Mouse (Mus musculus): Measurements from ENCODE around the gene Rps6ka1. TPM values are rescaled to one million over a fixed set of nuclear protein-coding genes. Genes with fewer than 3 reads are reported as not detected.
"Not testable (repeated sequence)": the region's sequence is repeated elsewhere in the genome, so short reads cannot be mapped to it uniquely, and the experiment has no call there.

Gene Rps6ka1
- total RNA-seq, 4 experiments from 2014 or later: 4.0 to 6.5 (median 4.7) TPM

GRCm38 (mm10) chr4:133863795-133864379 is 23.7 kb downstream of the Rps6ka1 start:
- DNase-seq (ENCODE audit: low spot score): no peak

DNA sequence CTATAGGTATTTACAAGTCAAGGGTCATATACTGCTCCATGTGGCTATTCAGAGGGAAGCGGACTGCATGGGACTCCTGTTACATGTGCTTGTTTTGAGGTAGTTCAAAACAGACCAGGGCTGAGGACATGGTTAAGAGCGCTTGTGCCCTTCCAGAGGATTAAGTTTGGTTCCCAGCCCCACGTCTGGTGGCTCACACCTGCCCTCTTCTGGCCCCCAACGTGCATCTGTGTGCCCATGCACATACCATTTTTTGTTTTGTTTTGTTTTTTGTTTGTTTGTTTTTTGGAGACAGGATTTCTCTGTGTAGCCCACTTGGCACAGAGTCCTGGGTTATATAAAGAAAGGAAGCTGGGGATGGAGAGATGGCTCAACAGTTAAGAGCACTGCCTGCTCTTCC is 30.1 kb downstream of the Rps6ka1 start:
- no peak for DNase-seq (ENCODE audit: low spot score)

DNA sequence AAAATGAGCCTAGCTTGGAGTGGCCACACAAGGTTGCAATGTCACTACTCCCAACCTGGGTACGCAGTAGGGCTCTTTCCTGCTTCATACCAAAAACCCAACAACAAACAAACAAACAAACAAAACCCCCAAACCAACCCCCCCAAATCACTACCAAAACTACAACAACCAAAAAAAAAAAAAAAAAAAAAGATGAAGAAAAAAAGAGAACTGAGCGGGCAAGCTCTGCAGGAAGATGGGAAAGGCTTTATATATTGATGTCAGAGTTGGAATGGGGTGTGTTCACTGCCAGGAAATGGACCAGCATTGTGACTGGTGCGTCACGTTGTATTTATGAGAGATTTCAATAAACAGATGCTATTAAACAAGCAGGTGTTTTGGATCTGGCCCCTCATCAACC is 33.0 kb downstream of the Rps6ka1 start:
- DNase-seq (ENCODE audit: low spot score): no peak

GRCm38 (mm10) chr4:133853630-133854029 is 34.0 kb downstream of the Rps6ka1 start:
- DNase-seq (ENCODE audit: low spot score): no peak

GRCm38 (mm10) chr4:133846625-133847024 is 41.0 kb downstream of the Rps6ka1 start:
- DNase-seq (ENCODE audit: low spot score): no peak

GRCm38 (mm10) chr4:133845060-133845459 is 42.5 kb downstream of the Rps6ka1 start:
- DNase-seq (ENCODE audit: low spot score): no peak

- no peak for DNase-seq (ENCODE audit: low spot score)
These were observed 43.3 kb downstream of the Rps6ka1 start for GRCm38 (mm10) chr4:133844209-133844841.

- DNase-seq (ENCODE audit: low spot score): no peak
These were observed 44.4 kb downstream of the Rps6ka1 start for GRCm38 (mm10) chr4:133842992-133843737.

DNA sequence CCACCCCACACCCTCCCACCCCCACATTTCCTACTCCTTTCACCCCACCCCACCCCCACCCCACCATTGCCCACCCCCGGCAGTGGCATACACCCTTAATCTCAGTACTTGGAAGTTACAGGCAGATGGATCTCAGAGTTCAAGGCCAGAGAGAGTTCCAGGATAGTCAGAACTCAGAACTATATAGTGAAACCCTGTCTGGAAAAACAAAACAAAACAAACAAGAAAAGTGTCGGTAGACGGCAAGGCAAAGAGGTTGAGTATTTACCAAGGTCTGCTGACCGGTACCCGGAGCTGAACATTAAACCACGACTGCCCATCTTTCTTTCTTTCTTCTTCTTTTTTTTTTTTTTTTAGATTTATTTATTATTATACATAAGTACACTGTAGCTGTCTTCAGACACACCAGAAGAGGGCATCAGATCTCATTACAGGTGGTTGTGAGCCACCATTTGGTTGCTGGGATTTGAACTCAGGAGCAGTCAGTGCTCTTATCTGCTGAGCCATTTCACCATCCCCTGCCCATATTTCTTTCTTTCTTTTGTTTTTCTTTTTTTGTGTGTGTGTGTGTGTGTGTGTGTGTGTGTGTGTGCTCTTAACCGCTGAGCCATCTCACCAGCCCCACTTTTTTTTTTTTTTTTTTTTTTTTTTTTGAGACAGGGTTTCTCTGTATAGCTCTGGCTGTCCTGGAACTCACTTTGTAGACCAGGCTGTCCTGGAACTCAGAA is 45.7 kb downstream of the Rps6ka1 start:
- DNase-seq (ENCODE audit: low spot score): not testable (repeated sequence)

DNA sequence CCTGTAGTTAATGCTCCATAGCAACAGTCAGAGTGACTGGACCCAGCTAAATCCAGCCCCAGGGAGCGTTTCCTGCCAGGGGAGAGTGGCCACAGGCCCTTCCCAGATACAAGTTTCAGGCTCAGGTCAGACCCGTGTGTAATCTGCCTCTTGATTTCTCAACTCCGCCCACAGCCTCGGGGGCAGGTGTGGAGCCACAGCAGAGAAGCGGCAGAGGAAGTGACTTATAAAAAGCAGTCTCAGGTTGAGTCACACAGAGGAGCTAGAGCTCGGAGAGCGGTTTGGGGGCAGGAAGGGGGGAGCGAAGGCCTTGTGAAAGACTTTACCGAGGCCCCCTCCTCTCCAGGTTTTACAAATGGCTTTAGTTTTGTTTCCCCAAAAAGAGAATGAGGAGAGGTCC is 46.6 kb downstream of the Rps6ka1 start:
- no peak for DNase-seq (ENCODE audit: low spot score)

GRCm38 (mm10) chr4:133840501-133840900 is 47.1 kb downstream of the Rps6ka1 start:
- DNase-seq (ENCODE audit: low spot score): no peak

GRCm38 (mm10) chr4:133839385-133839826 is 48.2 kb downstream of the Rps6ka1 start:
- no peak for DNase-seq (ENCODE audit: low spot score)

- no peak for DNase-seq (ENCODE audit: low spot score)
These were observed 51.0 kb downstream of the Rps6ka1 start for GRCm38 (mm10) chr4:133836575-133836974.

DNA sequence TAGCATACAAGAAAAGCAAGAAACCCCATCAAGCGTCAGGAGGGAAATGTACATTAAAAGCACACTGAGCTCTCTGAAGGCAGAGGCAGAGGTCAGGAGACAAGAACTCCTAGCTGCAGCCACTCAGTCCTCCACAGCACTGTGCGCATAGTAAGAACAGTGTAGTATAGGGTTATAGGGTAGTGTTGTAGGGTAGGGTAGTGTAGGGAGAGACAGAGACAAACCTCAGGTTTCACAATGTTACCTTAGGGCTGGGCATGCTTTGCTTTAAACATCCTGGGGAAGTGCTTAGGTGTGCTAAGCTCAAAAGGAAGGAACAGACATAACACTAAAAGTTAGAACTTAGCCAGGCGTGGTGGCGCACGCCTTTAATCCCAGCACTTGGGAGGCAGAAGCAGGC is 52.4 kb downstream of the Rps6ka1 start:
- no peak for DNase-seq (ENCODE audit: low spot score)

DNA sequence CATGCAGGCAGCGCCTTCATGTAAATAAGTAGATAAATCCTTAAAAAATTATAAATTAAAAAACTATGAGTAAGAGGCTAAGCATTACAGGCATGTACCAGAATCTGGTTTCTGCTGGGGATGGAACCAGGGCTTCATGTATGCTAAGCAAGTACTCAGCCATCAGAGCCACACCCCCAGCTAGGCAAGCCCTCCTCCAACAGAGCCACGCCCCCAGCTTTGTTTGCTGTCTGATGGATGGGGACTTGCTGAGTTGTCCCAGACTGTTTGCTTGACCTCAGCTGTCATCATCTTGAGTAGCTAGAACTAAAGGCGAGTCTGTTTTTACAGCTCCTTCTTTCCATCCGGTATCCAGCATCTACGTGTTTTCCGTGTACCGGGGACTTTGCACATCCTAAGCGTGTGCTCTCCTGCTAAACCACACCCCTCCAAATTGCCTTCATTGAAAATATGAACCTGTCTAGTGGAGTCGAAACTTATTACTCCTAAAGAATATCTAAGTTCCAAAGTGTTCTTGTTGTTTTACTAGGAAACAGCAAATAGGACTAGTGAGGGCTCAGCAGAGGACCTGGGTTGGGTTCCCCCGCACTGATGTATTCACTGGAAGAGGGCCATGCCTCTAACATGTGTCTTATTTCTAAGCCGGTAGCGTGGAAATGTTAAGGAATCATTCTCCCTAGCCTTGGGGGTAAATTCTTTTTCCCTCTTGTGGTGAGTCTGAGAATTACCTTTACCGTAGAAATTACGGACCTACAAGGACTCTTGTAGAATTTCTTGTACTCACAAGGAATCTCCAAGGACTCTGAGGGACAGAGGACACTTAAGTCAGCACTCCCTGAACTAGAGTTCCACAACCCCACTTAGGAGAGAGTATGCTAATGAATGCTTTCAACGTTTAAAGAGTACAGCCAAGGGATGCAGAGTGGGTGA is 54.4 kb downstream of the Rps6ka1 start:
- DNase-seq (ENCODE audit: low spot score): no peak

DNA sequence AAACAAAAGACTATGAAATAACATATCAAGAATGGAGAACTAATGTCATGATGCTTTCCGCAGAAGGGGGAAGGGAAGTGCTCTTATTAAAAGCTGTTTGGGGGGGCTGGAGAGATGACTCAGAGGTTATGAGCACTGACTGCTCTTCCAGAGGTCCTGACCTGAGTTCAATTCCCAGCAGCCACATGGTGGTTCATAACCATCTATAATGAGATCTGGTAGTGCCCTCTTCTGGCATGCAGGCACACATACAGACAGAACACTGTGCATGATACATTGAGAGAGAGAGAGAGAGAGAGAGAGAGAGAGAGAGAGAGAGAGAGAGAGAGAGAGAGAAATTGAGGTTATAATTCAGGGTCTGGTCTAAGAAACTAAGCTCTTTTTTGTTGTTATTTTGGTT is 57.1 kb downstream of the Rps6ka1 start:
- DNase-seq (ENCODE audit: low spot score): no peak

DNA sequence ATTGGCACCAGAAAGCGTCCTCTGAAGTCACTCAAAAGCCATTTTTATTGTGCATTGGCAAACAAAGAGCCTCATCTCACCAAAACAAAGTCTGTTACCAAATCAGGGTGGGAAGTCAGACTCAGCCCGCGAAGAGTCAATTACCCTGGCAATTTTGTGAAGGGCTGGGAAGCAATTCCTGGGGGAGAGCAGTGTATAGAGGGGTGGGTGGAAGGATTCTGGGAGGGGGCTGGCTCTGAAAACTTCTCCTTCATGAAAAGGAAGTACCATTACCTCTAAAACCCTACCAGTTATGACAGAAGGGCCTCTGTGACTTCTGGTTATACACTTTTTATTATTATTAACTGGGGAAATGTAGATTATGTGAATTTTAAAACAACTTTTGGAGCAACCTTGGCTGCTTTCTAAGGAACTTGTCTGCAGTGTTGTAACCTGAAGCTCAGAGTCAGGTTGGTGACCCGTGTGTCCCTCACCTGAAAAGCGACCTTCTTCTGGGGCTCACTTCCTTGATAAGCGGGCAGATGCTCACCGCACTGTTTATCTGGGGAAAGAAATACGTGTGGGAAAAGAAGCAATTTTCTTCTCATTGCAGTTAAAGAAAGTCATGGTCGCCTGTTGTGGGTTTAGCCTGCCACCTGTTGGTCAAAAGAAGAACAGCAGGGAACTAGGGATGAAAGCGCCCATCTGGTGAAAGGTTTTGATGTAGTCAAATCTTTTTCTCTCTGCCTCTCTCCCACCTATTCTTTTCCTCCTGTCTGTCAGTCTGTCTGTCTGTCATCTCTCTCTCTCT is 58.1 kb downstream of the Rps6ka1 start:
- DNase-seq (ENCODE audit: low spot score): peak; percentile 84

DNA sequence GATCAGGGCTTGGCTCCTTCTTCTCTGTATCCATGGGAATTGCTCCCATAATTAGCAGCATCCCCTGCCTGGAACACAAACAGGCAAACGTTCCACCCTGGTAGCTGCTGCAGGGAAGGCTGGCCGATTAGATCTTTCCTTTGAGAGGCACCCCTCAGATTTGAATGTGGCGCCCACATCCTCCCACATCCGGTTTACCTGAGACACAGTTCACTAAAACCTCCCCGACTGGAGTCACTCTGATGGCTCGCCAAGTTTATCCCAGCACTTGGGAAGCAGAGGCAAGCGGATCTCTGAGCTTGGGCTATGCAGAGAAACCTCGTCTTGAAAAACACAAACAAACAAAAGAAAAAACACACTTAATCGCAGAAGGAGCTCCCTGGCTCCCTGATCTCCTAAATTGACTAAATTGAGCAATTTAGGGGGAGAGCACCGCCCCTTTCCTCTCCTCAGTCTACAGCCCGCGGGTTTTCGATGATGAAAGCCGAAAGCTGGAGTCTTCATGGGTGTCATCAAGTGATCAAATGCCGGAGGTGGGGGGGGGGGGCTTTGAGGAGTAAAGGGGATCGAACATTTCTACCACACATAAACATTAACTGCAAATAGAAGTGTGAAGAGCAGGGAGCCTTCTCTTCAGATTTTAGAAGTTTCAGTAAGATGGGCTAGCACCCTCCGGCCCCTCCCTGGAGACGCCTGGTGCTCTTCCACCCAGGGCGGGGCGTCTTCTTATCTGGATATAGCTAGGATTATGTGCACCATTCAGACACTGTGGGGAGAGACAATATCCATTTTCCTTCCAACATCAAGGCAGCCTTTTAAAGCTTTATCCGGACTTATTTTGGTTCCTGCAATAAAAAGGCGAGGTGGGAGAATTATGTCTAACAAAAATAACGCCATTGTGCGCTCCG is 59.5 kb downstream of the Rps6ka1 start:
- DNase-seq (ENCODE audit: low spot score): no peak

DNA sequence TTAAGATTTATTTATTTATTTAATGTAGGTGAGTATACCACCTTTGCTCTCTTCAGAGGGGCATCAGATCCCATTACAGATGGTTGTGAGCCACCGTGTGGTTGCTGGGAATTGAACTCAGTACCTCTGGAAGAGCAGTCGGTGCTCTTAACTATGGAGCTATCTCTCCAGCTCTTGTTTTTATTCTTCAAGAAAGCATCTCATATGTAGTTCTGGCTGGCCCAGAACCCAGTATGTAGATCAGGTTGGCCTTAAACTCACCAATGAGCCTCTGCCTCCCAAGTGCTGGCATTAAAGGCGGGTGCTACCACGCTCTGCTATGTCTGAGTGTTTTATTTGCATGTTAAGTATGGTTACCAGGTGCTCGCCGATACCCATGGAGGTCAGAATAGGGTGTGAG is 60.2 kb downstream of the Rps6ka1 start:
- no peak for DNase-seq (ENCODE audit: low spot score)

Data from heart, adult 8-10 months (tissue).